Mouse (Mus musculus) skeletal muscle tissue, postnatal 0 days (tissue): ENCODE measurements around the gene Phpt1. TPM values are rescaled to one million over a fixed set of nuclear protein-coding genes. Genes with fewer than 3 reads are reported as not detected.

ENCODE experiments used
- polyA plus RNA-seq: library from polyadenylated mRNA; unstranded; fragments of >200 nt; fragmentation: Nextera tagmentation; extraction: Ambion mirVana; gene quantifications from 2 replicates; pipeline ENCODE4 v1.2.1, GENCODE M21; 2015

Phpt1 gene
- polyA plus RNA-seq, result 93.0 and 102 TPM in 2 replicates

GRCm38 (mm10) chr2:25574579-25575431, at the start of gene Phpt1, which contains the start of gene Mamdc4:
Gene Phpt1, minus strand, starts transcription at chr2:25575224.
Gene Mamdc4, minus strand, starts transcription at chr2:25574845.

GRCm38 (mm10) chr2:25621229-25622200, 46.5 kb upstream of the Phpt1 start, which contains the start of gene Tmem141:
Gene Tmem141, minus strand, starts transcription at chr2:25622005.

GRCm38 (mm10) chr2:25617578-25617977, 42.6 kb upstream of the Phpt1 start, which contains the start of gene Ccdc183:
Gene Ccdc183, minus strand, starts transcription at chr2:25617678.

DNA sequence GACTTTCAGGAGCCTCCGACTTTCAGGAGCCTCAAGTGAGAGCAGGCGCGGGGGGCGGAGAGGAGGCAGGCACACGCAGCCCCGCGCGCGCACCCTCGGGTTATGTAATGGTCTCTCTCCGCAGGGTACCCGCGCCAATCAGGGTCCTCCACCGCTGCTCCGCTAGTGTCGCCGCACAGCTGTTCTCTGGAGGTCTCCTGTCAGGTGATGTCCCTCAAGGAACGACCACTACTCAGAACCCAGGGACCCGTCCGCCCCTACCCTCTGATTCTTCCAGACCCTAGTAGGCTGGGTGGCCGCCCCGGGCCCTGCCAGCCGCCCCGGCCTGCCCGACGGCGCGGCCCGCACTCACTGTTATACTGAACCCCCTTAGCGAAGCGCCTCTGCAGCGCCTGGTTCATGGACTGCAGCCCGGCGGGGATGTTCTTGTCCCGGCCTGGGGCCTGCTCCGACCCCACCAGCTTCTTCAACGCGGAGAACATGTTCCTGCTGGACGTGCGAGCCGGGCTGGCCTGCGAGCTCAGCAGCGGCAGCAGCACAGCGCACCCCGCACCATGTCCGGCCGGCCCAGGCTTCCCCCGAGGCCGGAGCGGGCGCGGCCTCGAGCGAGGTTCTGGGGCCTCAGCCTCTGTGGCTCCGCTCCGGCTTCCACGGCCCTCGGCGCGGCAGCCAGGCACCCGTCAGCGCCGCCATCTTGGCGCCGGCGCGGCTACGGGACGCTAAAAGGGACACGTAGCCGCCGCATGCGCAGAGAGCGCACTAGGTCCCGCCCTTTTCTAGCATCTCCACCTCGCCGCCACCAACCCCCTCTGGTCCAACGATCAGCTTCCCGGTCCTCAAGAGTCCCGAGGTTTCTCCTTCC, 33.0 kb upstream of the Phpt1 start, which contains the start of gene Rabl6:
Rabl6 (minus strand) TSS at position 761 of the 862 bp plus-strand sequence.

DNA sequence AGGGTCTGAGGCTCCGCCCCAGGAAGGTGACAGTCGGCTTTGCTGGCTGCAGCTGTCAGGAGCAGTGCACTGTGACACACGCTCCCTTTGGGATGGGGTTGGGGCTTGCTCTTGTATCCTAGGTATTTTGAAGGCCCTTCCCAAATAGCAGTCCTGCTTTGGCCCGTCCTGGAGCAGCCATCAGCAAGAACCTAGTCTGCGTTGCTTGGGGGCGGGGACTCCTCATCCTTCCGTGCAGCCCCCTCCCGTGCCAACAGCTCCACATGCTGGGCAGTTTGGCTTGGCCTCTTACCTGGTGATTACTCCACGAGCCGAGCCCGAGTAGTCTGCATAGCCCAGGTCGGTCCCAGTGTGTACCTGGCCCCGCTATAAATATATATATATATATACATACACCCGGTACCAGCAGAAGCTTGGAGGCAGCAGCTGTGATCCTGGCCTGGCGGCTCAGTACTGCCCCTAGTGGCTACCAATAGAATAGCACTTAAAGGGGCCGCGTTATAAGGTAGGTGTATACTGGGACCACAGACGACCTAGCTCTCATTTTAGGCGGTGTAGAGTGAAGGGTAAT, 6.4 kb upstream of the Phpt1 start, which contains the start of gene Ajm1:
Ajm1 (minus strand) TSS at position 464 of the 571 bp plus-strand sequence.

GRCm38 (mm10) chr2:25557221-25557963, 17.6 kb downstream of the Phpt1 start, which contains the start of gene Edf1:
Gene Edf1, plus strand, starts transcription at chr2:25557847.

GRCm38 (mm10) chr2:25546811-25547491, 28.1 kb downstream of the Phpt1 start, which contains the start of gene Traf2:
Gene Traf2, minus strand, starts transcription at chr2:25546940.

Other genes starting within 250 kb of the Phpt1 start
- 29.6 and 33.0 TPM in 2 replicates for gene Man1b1, start 242.9 kb downstream of the Phpt1 start, polyA plus RNA-seq
- gene Dpp7, start 218.9 kb downstream of the Phpt1 start, polyA plus RNA-seq, result 8.7 and 10.9 TPM in 2 replicates
- 12.4 and 16.8 TPM in 2 replicates for gene Uap1l1, start 209.5 kb downstream of the Phpt1 start, polyA plus RNA-seq
- gene Sapcd2, start 202.9 kb downstream of the Phpt1 start, polyA plus RNA-seq, result 5.8 and 6.4 TPM in 2 replicates
- gene Entpd2, start 179.3 kb downstream of the Phpt1 start, polyA plus RNA-seq, result 30.8 and 32.7 TPM in 2 replicates
- gene Npdc1, start 175.9 kb downstream of the Phpt1 start, polyA plus RNA-seq, result 19.3 and 28.5 TPM in 2 replicates
- gene Fut7, start 152.0 kb downstream of the Phpt1 start, polyA plus RNA-seq, result 0.06 TPM in 1 of 2 replicates, not detected in the other
- 1.2 and 1.6 TPM in 2 replicates for gene Abca2, start 146.5 kb downstream of the Phpt1 start, polyA plus RNA-seq
- gene Clic3, start 118.4 kb downstream of the Phpt1 start, polyA plus RNA-seq, result 1.0 and 6.2 TPM in 2 replicates
- 56.6 and 62.1 TPM in 2 replicates for gene Paxx, start 114.1 kb downstream of the Phpt1 start, polyA plus RNA-seq
- gene Ptgds, start 105.2 kb downstream of the Phpt1 start, polyA plus RNA-seq, result 11.8 and 13.3 TPM in 2 replicates
- not detected in 2 replicates for gene Lcn12, start 81.3 kb downstream of the Phpt1 start, polyA plus RNA-seq
- gene Fbxw5, start 74.5 kb downstream of the Phpt1 start, polyA plus RNA-seq, result 56.1 and 56.8 TPM in 2 replicates
- 2.9 and 4.1 TPM in 2 replicates for gene C8g, start 73.5 kb downstream of the Phpt1 start, polyA plus RNA-seq
- gene Traf2, start 28.3 kb downstream of the Phpt1 start, polyA plus RNA-seq, result 13.9 and 15.5 TPM in 2 replicates
- gene Edf1, start 17.4 kb downstream of the Phpt1 start, polyA plus RNA-seq, result 314 and 359 TPM in 2 replicates
- gene Mamdc4, start 379 bp downstream of the Phpt1 start, polyA plus RNA-seq, result 0.45 and 0.50 TPM in 2 replicates
- gene Ajm1, start 6.5 kb upstream of the Phpt1 start, polyA plus RNA-seq, result 0.18 TPM in 1 of 2 replicates, not detected in the other
- gene Rabl6, start 33.3 kb upstream of the Phpt1 start, polyA plus RNA-seq, result 37.7 TPM in 2 replicates
- 0.35 and 0.42 TPM in 2 replicates for gene Ccdc183, start 42.5 kb upstream of the Phpt1 start, polyA plus RNA-seq
- gene Tmem141, start 46.8 kb upstream of the Phpt1 start, polyA plus RNA-seq, result 22.0 and 25.0 TPM in 2 replicates
- 12.6 and 21.8 TPM in 2 replicates for gene Fcna, start 52.8 kb upstream of the Phpt1 start, polyA plus RNA-seq
- not detected in 2 replicates for gene Lcn8, start 77.9 kb upstream of the Phpt1 start, polyA plus RNA-seq
- gene Lcn5, start 82.7 kb upstream of the Phpt1 start, polyA plus RNA-seq, result not detected in 2 replicates
- gene Lcn6, start 101.6 kb upstream of the Phpt1 start, polyA plus RNA-seq, result not detected in 2 replicates
- not detected in 2 replicates for gene Lcn10, start 107.5 kb upstream of the Phpt1 start, polyA plus RNA-seq
- gene Obp2a, start 124.8 kb upstream of the Phpt1 start, polyA plus RNA-seq, result not detected in 2 replicates
- gene Bmyc, start 131.5 kb upstream of the Phpt1 start, polyA plus RNA-seq, result 41.4 and 46.9 TPM in 2 replicates
- not detected in 2 replicates for gene Obp2b, start 161.8 kb upstream of the Phpt1 start, polyA plus RNA-seq
- not detected in 2 replicates for gene Lcn3, start 190.3 kb upstream of the Phpt1 start, polyA plus RNA-seq
- gene Lcn11, start 201.8 kb upstream of the Phpt1 start, polyA plus RNA-seq, result not detected in 2 replicates
- gene Gm13539, start 207.0 kb upstream of the Phpt1 start, polyA plus RNA-seq, result not detected in 2 replicates
- gene Glt6d1, start 240.6 kb upstream of the Phpt1 start, polyA plus RNA-seq, result not detected in 2 replicates
- not detected in 2 replicates for gene Lcn9, start 247.9 kb upstream of the Phpt1 start, polyA plus RNA-seq